Mouse (Mus musculus) thymus, adult 2 months (tissue): ENCODE results near the gene Urgcp.

Experiments used
- CTCF ChIP-seq: fragments of 200-500 bp; IDR thresholded peaks from 2 replicates; pipeline ENCODE4 v1.5.1; 2012; ENCODE audit warnings: mild to moderate bottlenecking, control low read depth, low read length, moderate library complexity, borderline replicate concordance; ENCODE audit not compliant: control insufficient read depth, poor library complexity, insufficient read depth; ENCODE audit errors: extremely low read depth
- POLR2A ChIP-seq: fragments of 200-500 bp; IDR thresholded peaks from 2 replicates; pipeline ENCODE4 v1.6.1; 2012; ENCODE audit warnings: mild to moderate bottlenecking, low read length, control low read depth, moderate library complexity; ENCODE audit not compliant: control insufficient read depth, poor library complexity, insufficient read depth; ENCODE audit errors: extremely low read depth

- TF ChIP-seq POLR2A (no peak), CTCF (no peak)
Measured at GRCm38 (mm10) chr11:5701300-5701699, 60.9 kb downstream of the Urgcp start.
